Mouse (Mus musculus) lung, adult 2 months (tissue): ENCODE data around the gene Clcn7. TPM values are rescaled to one million over a fixed set of nuclear protein-coding genes. Genes with fewer than 3 reads are reported as not detected.
"Not testable (repeated sequence)": the region's sequence is repeated elsewhere in the genome, so short reads cannot be mapped to it uniquely, and the experiment has no call there.

Experiments used
- DNase-seq: peaks from one replicate; pipeline ENCODE4 v3.0.0; 2022
- H3K4me1 ChIP-seq: fragments of 200-500 bp; 2 replicates; pipeline ENCODE4 v1.6.1; 2011; ENCODE audit warnings: low read length; ENCODE audit not compliant: control insufficient read depth, insufficient read depth
- H3K4me3 ChIP-seq: fragments of 200-500 bp; replicated peaks from 2 replicates; pipeline ENCODE3; 2011; ENCODE audit warnings: low read depth, mild to moderate bottlenecking, control low read depth, low read length; ENCODE audit errors: extremely low read depth
- CTCF ChIP-seq: fragments of 200-500 bp; IDR thresholded peaks from 2 replicates; pipeline ENCODE4 v1.5.1; 2011; ENCODE audit warnings: mild to moderate bottlenecking, low read length, control low read depth; ENCODE audit not compliant: insufficient read depth
- POLR2A ChIP-seq: fragments of 200-500 bp; IDR thresholded peaks from 2 replicates; pipeline ENCODE4 v1.6.1; 2011; ENCODE audit warnings: low read depth, mild to moderate bottlenecking, control low read depth, low read length, borderline replicate concordance; ENCODE audit errors: extremely low read depth
- WGBS: fragments of 180-500 bp; shearing (Covaris S2); methylation state at CpG from one replicate; pipeline ENCODE4 v1.1.7; 2018; 5-methylcytosine and 5-hydroxymethylcytosine counted together
- polyA plus RNA-seq: library from polyadenylated mRNA; depleted of rRNA; stranded (reverse); fragments of >200 nt; gene quantifications from 2 replicates; pipeline ENCODE4 v1.2.3, GENCODE M21; 2012

Clcn7 gene
- polyA plus RNA-seq, 1 experiment = 44.6 TPM

DNA sequence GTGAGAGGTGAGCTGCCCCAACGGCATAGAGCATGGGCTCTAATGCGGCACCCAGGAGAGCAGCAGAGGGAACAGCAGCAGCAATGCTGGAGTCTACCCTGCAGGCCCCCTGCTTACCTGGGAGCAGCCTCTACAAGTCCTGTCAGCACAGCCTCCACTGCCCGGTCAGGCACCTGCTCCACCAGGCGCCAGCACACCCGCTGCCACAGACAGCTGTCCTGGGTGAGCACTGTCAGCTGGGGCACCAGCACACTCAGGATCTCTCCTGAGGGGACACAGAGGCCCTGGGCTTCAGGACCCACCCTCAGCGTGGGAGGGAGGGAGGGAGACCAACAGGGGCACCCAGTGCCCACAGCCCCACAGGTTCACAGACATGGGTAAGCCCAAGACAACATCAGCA, 22.6 kb upstream of the Clcn7 start:
- Histone ChIP-seq H3K4me1 (no peaks in the 10 kb centered on the region), H3K4me3 (no peak overlapping the region)
- WGBS = 90% methylated on average over 6 of the region's 6 CpGs
- no peak for DNase-seq
- no peak for TF ChIP-seq CTCF
- no peak for TF ChIP-seq POLR2A

DNA sequence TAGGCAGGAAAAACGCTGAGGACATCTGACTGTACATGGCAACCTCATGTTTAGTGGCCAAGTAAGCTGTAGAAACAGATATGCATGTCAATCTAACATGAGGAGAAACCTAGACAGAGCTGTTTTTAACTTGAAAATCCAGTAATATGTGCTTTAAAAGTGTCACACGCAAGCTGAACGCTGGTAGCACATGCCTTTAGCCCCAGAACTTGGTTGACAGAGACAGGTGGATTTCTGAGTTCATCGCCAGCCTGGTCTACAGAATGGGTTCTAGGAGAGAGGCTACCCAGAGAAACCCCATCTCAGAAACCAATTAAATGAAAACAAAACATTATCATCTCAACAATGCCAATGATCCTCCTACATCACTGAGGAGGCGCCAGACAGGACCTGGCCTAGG, 22.0 kb upstream of the Clcn7 start:
- Histone ChIP-seq H3K4me1 (peaks cover 2% of the 10 kb centered on the region; the same call in 1 of the 2 replicates), H3K4me3 (no peak overlapping the region)
- 91% methylated on average over 5 of the region's 5 CpGs for WGBS
- TF ChIP-seq CTCF (no peak), POLR2A (no peak)
- no peak for DNase-seq

DNA sequence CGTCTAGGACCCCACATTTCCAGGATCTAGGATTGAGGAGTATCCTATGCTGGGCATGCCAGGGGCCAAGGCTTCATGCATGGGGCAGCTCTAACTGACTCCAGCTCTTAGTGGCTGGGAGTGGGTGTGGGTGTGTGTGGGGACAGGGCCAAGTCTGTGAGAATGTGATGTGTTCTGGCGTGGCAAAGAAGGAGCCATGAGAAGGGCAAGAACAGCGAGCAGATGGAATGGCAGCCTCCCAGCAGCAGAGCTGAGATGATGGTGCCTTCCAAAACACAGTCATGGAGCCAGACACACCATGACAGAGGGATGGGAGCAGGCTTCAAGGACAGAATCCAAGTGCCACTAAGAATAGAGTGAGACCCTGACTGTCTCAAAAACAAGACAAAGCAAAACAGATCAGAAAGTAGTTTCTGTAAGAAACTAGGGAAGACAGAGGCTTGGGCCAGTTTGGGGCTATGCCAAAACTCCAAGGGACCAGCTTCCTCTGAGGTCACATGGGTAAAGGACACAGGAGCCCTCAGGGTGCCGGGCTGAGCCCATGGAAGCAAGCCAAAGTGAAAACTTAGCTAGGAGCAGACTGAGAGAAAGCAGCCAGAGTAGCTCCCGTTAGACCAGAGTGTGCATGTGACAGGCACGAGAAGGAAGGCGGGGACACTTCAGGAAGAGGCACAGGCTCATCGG, 21.3 kb upstream of the Clcn7 start:
- no peak for DNase-seq
- peaks cover 3% of the 10 kb centered on the region; the same call in 1 of the 2 replicates for H3K4me1 ChIP-seq
- TF ChIP-seq POLR2A (no peak), CTCF (no peak)
- H3K4me3 ChIP-seq = no peak overlapping the region
- 54% methylated on average over 8 of the region's 8 CpGs for WGBS

DNA sequence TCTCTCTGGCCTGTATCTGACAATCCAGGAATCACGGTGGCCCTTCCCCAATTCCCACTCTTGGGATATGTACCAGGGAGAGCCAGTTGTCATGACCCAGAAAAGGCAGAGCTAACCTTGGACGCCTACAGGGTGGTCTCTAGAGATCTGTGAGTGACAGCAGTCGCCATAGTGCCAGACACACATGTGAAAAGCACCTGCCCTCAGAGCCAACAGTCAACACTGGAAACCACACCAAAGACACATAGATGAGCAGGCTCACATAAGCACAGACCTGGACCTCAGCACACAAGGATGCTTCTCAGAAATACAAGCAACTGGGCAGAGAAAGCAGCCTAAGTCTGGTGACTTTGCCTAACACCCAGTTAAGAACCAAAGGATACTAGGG, 20.8 kb upstream of the Clcn7 start:
- 69% methylated on average over 3 of the region's 3 CpGs for WGBS
- TF ChIP-seq POLR2A (no peak), CTCF (no peak)
- no peak overlapping the region for H3K4me3 ChIP-seq
- DNase-seq = no peak
- peaks cover 3% of the 10 kb centered on the region; the same call in 1 of the 2 replicates for H3K4me1 ChIP-seq

DNA sequence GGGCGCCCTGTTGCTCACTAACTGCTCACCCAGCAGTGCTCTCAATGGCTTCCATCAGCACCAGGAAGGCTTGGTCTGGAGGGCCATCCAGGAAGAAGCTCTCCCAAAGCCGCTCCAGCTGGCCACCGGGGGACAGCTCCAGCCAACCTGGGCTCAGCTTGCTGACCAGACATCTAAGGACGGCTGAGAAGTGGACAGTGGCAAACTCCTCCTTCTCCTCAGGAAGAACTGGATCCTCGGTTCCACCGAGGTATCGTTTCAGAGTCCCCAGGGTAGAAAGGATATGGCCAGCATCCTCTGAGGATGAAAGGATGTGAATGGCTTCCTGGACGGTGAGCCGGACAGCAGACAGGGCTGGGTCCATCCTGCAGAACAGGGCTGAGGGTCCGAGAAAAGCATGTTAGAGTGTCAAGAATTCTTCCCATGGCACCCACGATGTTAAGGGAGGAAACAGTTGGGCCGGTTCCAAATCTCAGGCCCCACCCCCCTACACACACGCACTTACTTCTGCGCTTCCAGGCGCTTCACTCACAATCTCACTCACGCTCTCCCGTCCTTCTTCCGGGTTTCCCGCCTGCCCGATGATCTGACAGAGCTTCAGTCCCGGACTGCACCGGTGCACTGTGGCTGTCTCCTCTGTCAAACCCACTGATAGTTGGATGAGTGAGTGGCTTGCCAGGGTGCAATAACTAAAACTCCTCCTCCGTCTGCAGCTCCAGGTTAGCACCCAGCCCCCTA, 18.1 kb upstream of the Clcn7 start:
- TF ChIP-seq CTCF = no peak
- 0 out of 2 replicates have a peak, but pooled peaks have one; percentile 3 for TF ChIP-seq POLR2A
- WGBS = 7% methylated on average over 23 of the region's 23 CpGs
- H3K4me1 ChIP-seq = peaks cover 3% of the 10 kb centered on the region; the same call in 1 of the 2 replicates
- H3K4me3 ChIP-seq = peak overlapping the region; percentile 58
- DNase-seq = no peak

DNA sequence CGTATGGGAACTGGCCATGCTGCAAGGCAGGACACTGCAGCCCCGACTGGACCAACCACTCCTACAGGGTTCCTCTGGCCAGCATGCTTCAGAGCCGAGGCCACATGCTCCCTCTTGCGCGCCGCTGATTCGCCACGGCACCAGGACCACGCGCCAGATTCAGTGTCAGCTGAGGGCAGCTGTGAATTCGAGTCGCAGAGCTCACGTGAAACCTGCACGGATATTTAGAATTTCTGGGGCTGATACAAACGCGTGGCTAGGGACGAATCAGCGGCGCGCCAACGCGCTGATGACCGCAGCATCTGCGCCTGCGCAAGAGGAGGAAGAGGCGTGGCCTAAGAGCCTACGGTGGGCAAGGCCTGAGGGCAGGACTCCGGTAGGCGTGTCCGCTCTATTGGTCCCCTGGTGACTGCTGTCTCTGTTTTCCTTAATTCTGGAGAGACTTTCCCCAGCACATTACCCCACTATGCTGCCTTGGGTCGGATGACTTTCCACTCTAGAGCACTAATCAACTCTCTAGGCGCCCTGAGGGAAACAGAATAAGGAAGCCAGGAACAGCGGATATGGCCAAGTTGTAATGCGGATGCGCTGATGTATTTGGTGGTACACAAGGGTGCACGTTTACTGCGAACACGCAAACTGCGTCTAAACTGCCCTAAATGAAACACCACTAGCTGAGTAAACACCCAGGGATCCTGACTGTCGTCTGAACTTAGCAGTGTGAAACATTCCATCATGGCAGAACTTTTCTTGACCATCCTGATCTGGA, 17.3 kb upstream of the Clcn7 start, which contains the start of gene Telo2:
Gene Telo2 (minus strand): TSS at position 304 of the 769 bp plus-strand sequence.
- peaks cover 3% of the 10 kb centered on the region; the same call in 1 of the 2 replicates for H3K4me1 ChIP-seq
- 4% methylated on average over 40 of the region's 40 CpGs for WGBS
- peak; percentile 57; the same call in 1 of the 2 replicates for TF ChIP-seq POLR2A
- no peak for TF ChIP-seq CTCF
- peak; percentile 95 for DNase-seq
- H3K4me3 ChIP-seq = peak within 1 kb of the TSS; percentile 58

DNA sequence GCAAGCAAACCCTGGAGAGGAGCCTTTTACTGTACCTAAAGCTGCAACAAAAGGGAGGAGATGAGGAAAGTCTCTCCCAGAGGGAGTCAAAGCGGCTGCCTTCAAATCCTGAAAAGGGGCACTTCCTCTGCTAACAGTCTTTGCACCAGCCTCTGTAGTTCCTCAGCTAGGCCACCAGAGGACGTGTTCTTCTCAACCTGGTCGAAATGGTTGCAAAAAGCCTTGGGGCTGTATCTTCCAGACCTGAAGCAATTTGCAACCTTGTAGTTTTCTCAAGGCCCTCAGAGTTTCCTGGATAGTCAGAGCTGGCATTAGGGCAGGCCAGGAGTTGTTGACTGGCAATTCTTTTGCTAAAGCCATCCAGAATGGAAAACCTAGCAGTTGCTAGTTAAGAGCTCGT, 15.9 kb upstream of the Clcn7 start:
- 32% methylated on average over 4 of the region's 4 CpGs for WGBS
- DNase-seq = no peak
- peaks cover 3% of the 10 kb centered on the region; the same call in 1 of the 2 replicates for H3K4me1 ChIP-seq
- no peak overlapping the region for H3K4me3 ChIP-seq
- TF ChIP-seq CTCF (no peak), POLR2A (no peak)

DNA sequence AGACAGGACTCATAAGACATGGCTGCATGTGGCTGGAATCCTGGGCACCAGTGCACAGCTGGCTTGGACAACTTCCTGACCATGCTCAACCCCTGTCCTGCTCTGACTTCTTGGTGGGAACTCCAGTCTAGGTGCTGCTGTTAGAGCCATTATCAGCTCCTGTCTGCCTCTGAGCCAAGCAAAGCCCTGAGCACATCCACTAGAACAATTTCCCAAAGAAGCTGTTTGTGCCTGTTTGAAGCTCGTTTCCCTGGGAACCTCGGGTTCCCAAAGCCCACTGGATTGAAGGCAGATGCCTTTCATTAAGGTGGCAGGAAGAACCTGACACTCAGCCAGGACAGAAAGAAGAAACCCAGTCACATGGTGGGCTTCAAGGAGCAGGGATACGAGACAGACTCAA, 12.8 kb upstream of the Clcn7 start, which contains the start of gene Ptx4:
Gene Ptx4 (plus strand): TSS at position 355 of the 400 bp plus-strand sequence.
- no peak for TF ChIP-seq CTCF
- no peak for TF ChIP-seq POLR2A
- DNase-seq = no peak
- 35% methylated on average over 3 of the region's 3 CpGs for WGBS
- H3K4me3 ChIP-seq = no peak within 1 kb of the TSS
- H3K4me1 ChIP-seq = peaks cover 3% of the 10 kb centered on the region; the same call in 1 of the 2 replicates

DNA sequence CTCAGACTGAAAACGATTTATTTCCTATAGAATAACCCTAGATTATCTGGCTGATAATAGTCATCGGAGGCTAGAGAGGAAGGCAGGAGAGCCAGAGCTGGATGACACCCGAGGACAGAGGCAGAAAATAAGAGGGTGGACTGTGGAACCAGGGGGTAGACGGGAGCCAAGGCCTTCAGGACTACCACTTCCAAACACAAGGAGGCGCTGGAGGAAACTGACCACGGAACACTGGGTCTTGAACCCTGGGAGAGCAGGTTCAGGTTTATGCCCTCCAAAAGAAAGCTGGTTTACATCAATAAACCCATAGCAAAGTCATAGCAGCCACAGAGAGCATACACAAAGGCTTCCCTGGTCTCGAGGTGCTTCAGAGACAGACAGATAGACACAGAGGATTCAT, 9.2 kb upstream of the Clcn7 start:
- DNase-seq = peak; percentile 16
- WGBS = 22% methylated on average over 7 of the region's 7 CpGs
- peak; percentile 62 for TF ChIP-seq CTCF
- no peak for TF ChIP-seq POLR2A
- Histone ChIP-seq H3K4me3 (no peak overlapping the region), H3K4me1 (no peaks in the 10 kb centered on the region)

DNA sequence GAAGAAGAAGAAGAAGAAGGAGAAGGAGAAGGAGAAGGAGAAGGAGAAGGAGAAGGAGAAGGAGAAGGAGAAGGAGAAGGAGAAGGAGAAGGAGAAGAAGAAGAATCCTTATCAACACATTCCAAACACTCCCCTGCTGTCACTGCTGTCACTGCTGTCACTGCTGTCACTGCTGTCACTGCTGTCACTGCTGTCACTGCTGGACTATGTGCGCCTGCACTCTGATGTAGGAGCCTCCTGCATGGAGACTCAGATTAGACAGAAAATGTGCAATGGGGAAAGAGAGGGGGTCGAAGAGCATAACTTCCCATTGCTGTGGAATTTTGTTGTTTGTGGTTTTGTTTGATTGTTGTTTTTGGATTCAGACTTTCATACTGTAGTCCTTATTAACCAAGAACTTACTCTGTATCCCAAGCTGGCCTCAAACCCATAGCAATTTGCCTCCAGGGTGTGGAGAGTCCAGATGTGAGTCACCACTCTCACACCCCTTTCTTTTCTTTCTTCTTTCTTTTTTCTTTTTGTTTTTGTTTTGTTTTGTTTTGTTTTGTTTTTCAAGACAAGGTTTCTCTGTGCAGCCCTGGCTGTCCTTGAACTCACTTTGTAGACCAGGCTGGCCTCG, 7.6 kb upstream of the Clcn7 start:
- 75% methylated on average over 3 of the region's 3 CpGs for WGBS
- not testable (repeated sequence) for DNase-seq, H3K4me3 ChIP-seq, H3K4me1 ChIP-seq
